Mouse (Mus musculus): ENCODE results near the gene Fam181b. TPM values are rescaled to one million over a fixed set of nuclear protein-coding genes. Genes with fewer than 3 reads are reported as not detected.

Fam181b gene
- total RNA-seq (2021): 1 to 10 TPM; 2.3 to 3.6 TPM
- long read RNA-seq, experiment 1, transcript Fam181b-201 (1 exons, 2,003 nt): major isoform, 8 of 8 reads
- long read RNA-seq, experiment 1, partial matches to known transcripts: 0 of 8 reads
- long read RNA-seq, experiment 1, other reads (novel, unspliced or antisense): 0 of 8 reads
- long read RNA-seq, experiment 2, transcript Fam181b-201 (1 exons, 2,003 nt): major isoform, 10 of 10 reads
- long read RNA-seq, experiment 2, partial matches to known transcripts: 0 of 10 reads
- long read RNA-seq, experiment 2, other reads (novel, unspliced or antisense): 0 of 10 reads

- DNase-seq: peak; percentile 51
These were observed at the start of gene Fam181b for GRCm38 (mm10) chr7:93079785-93080730. Gene Fam181b, plus strand, starts transcription at chr7:93079865.

GRCm38 (mm10) chr7:93037763-93038471 lies 41.7 kb upstream of the Fam181b start:
- DNase-seq: no peak

GRCm38 (mm10) chr7:93038472-93038828 lies 41.2 kb upstream of the Fam181b start:
- no peak for DNase-seq

GRCm38 (mm10) chr7:93039542-93039941 lies 40.1 kb upstream of the Fam181b start:
- no peak for DNase-seq

GRCm38 (mm10) chr7:93044359-93044758 lies 35.3 kb upstream of the Fam181b start:
- DNase-seq: no peak

- no peak for DNase-seq
These were observed 34.9 kb upstream of the Fam181b start for GRCm38 (mm10) chr7:93044788-93045187.

GRCm38 (mm10) chr7:93060831-93061230 lies 18.8 kb upstream of the Fam181b start:
- no peak for DNase-seq

- DNase-seq: no peak
These were observed 17.9 kb upstream of the Fam181b start for GRCm38 (mm10) chr7:93061747-93062146.

- no peak for DNase-seq
These were observed 17.5 kb upstream of the Fam181b start for GRCm38 (mm10) chr7:93062189-93062588.

GRCm38 (mm10) chr7:93067464-93068015 lies 12.1 kb upstream of the Fam181b start:
- no peak for DNase-seq

GRCm38 (mm10) chr7:93076435-93076960 lies 3.2 kb upstream of the Fam181b start:
- no peak for DNase-seq

GRCm38 (mm10) chr7:93079420-93079784 lies 263 bp upstream of the Fam181b start:
- DNase-seq: no peak

GRCm38 (mm10) chr7:93080731-93081430 lies 1.2 kb downstream of the Fam181b start:
- no peak for DNase-seq

GRCm38 (mm10) chr7:93093371-93094058 lies 13.8 kb downstream of the Fam181b start:
- DNase-seq: peak; percentile 67

GRCm38 (mm10) chr7:93095511-93095910 lies 15.8 kb downstream of the Fam181b start:
- DNase-seq: no peak

GRCm38 (mm10) chr7:93104776-93105340 lies 25.2 kb downstream of the Fam181b start:
- DNase-seq: no peak

GRCm38 (mm10) chr7:93110370-93110965 lies 30.8 kb downstream of the Fam181b start:
- no peak for DNase-seq

GRCm38 (mm10) chr7:93111056-93111455 lies 31.4 kb downstream of the Fam181b start:
- no peak for DNase-seq

GRCm38 (mm10) chr7:93117561-93117960 lies 37.9 kb downstream of the Fam181b start:
- no peak for DNase-seq

GRCm38 (mm10) chr7:93123936-93124335 lies 44.3 kb downstream of the Fam181b start:
- no peak for DNase-seq

Data from gastrocnemius, postnatal 10 days (tissue).